Mouse (Mus musculus): ENCODE data around the gene Cdcp1.

Cdcp1 gene

GRCm38 (mm10) chr9:123151561-123151960 lies 64.3 kb downstream of the Cdcp1 start:
- no peak for DNase-seq (ENCODE audit: low spot score in 2 of 2)

GRCm38 (mm10) chr9:123150241-123151020 lies 65.4 kb downstream of the Cdcp1 start, which contains the start of gene Clec3b:
Clec3b (plus strand) TSS chr9:123150946.
- no peak for DNase-seq (ENCODE audit: low spot score in 2 of 2)

DNA sequence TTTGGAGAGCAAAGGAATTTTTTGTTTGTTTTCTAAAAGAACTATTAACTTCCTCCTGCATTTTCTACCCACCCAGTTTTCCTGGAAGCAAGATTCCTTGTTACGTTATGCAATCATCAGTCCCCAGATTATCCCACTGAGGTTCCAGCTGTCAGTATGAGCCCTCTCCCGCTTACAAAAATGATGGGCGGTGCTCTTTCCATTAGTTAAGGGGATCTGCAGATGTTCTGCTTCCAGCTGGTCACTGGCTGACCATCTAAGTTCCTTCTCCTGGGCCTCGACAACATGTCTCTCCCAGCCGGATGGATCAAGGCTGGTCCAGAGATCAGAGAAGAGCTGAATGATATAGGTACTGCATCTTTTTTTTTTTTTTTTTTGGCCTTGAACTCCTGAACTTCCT lies 67.4 kb downstream of the Cdcp1 start:
- no peak for DNase-seq (ENCODE audit: low spot score in 2 of 2)

- DNase-seq (ENCODE audit: low spot score in 2 of 2): no peak
Observed at GRCm38 (mm10) chr9:123139887-123140614, 75.8 kb downstream of the Cdcp1 start.

GRCm38 (mm10) chr9:123138891-123139474 lies 76.9 kb downstream of the Cdcp1 start:
- no peak for DNase-seq (ENCODE audit: low spot score in 2 of 2)

GRCm38 (mm10) chr9:123136953-123137682 lies 78.7 kb downstream of the Cdcp1 start:
- DNase-seq (ENCODE audit: low spot score in 2 of 2): no peak

DNA sequence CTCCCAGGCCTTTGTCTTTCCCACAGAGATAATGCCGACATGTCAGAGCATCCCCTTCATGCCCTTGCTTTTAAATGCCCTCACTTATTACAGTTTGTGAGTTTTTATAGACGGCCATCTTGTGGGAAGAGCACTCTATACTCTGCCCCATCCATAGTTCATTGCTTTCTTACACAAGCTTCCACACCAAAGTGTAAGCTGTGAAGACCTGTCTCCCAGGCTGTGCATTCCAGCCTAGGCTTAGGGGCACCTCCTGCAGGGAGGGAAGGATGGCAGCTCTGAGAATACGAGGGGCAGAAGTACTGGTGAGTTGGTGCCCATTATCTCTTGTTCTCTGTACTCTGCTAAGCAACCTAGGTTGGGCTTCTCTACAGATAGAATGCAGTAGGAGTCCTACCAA lies 82.8 kb downstream of the Cdcp1 start:
- no peak for DNase-seq (ENCODE audit: low spot score in 2 of 2)

GRCm38 (mm10) chr9:123127663-123128062 lies 88.2 kb downstream of the Cdcp1 start:
- no peak for DNase-seq (ENCODE audit: low spot score in 2 of 2)

DNA sequence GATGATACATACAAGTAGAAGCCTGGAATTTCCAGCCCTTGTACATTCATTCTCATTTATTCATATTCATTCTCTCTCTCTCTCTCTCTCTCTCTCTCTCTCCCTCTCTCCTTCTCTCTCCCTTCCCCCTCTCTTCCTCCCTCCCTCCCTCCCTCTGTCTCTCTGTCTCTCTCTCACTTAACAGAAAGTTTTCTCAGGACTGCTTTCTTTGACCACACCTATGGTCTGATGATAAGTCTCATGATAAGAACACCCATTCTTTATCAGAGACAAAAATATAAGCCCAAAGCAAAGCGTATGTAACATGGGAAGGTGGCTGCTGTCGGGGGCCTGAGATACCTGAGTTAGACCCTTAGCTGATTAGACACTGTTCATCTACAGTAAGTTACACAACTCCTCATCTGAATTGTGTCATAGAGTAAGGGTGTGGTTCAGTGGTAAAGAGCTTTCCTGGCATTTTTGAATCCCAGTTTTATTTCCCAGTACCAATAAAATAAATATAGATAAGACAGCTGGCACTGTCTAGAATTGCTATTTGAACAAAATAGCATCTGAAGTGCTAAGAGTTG lies 91.3 kb downstream of the Cdcp1 start:
- no peak for DNase-seq (ENCODE audit: low spot score in 2 of 2)

- no peak for DNase-seq (ENCODE audit: low spot score in 2 of 2)
Observed at GRCm38 (mm10) chr9:123123571-123124412, 92.0 kb downstream of the Cdcp1 start.

- DNase-seq (ENCODE audit: low spot score in 2 of 2): no peak
Observed at GRCm38 (mm10) chr9:123123017-123123416, 92.8 kb downstream of the Cdcp1 start.

Measured in thymus, postnatal 10 days (tissue).